Mouse (Mus musculus): ENCODE results near the gene Scn5a.

The Scn5a gene

DNA sequence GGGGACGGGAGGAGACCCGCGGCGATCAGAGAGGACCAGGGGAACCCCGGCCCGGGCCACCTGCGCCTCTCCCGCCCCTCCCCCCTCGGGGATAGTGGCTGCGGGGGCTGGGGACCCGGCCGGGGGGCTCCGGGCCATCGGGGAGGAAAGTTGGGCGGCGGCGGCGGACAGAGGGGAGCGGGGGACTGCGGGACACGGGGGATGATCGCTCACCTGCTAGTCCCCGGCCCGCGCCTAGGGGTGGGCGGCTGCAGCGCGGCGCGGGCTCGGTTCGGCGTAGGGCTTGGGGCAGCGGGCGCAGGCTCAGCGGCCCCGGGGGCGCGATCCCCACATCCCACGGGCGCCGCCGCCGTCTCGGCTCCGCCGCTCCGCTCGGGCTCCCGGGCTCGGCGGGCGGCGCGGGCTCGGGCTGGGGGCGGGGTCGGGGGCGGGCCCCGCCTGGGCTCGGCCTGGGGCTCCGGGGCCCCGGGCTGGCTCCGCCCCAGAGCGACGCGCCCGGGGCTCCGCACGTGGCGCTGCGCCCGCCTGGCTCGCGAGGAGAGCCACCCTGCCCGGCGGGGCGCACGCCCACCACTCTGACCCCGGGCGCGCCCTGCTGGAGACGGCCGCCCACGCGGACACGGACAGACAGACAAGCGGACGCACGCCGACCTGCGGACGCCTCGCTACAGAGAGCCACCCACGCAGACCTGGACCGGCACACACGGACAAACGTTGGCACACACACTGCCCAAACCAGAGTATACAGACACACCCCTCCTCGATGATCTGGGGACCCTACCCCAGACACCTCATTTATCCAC is at the start of gene Scn5a:
Scn5a (minus strand) TSS at position 381 of the 803 bp plus-strand sequence.
- DNase-seq = peak; percentile 25 to 29

- no peak for DNase-seq
Measured at GRCm38 (mm10) chr9:119627227-119627626, 48.4 kb upstream of the Scn5a start.

DNA sequence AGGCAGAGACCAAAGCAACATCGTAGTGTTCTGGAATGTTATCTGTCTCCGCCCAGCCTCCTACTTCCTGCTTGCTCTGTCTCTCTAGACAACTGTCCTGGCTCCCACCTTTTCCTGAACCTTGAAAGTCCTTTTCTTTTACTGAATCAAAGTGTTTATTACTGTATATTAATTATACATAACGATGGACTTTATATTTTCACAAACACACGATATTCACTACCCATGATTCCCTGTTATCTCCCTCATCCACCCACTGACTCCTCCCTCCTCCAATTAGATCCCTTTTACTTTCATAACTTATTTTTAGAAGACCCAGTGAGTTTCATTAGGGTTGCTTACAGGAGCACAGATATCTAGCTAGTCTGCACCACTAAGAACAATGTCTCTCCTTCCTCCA is 45.3 kb upstream of the Scn5a start:
- no peak for DNase-seq

- DNase-seq = no peak
Measured at GRCm38 (mm10) chr9:119614798-119615197, 36.0 kb upstream of the Scn5a start.

GRCm38 (mm10) chr9:119610563-119611166 is 31.8 kb upstream of the Scn5a start:
- DNase-seq = no peak

GRCm38 (mm10) chr9:119606906-119607305 is 28.1 kb upstream of the Scn5a start:
- no peak for DNase-seq

- no peak for DNase-seq
Measured at GRCm38 (mm10) chr9:119604607-119605006, 25.8 kb upstream of the Scn5a start.

GRCm38 (mm10) chr9:119598501-119598900 is 19.7 kb upstream of the Scn5a start:
- no peak for DNase-seq

DNA sequence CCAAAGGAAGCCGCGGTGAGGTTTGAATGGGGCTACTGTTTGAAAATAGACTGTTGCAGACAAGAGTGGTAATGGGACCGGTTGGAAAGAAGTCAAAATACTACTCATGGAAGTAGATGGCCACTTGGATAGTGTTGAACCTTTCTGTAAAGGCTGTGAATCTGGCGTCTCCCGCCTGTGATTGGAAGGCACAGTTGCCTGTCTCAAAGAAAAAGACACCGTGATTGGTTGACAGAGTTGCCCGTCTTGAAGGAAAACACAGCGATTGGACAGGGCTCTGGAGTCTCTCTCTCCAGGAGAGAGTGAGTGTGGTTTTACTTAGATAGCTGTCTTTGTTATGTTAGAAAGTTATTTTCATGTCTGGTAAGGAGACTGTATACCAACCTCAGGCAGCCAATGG is 18.5 kb upstream of the Scn5a start:
- DNase-seq = peak in 1 of 2 experiments; percentile 35

- no peak for DNase-seq
Measured at GRCm38 (mm10) chr9:119589592-119589991, 10.8 kb upstream of the Scn5a start.

DNA sequence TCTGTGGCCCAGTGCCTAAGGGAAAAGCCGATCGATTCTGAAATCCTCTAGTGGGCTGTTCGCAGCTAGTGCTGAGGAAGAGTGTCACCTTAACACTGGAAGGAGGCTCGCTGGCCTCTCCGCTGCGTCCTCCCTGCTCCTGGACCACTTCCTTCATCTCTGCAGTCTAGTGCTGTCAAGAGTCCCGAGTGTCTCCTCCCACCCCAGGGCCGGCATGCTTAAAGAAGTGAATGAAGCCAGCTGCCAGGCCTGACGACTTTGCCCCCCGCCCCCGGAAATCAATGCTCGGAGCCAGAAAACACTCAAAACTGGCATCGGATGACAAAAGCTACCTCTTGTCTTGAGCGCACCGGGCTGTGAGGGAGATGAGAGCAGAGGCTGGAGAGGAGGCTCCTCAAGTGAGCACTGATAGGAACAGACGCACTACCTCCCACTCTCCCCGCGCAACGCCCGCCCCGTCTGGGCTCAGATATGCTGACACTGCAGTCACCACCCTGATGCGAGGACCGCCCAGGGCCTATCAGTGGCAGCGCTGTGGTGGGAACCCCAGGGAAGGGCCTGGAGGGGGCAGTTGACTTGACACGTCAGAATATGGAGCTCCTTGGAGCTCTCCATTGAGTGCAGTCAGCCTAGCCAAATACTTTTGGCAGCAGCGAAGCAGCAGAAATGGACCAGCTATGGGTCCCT is 10.1 kb upstream of the Scn5a start:
- peak in 1 of 2 experiments; percentile 16 for DNase-seq

DNA sequence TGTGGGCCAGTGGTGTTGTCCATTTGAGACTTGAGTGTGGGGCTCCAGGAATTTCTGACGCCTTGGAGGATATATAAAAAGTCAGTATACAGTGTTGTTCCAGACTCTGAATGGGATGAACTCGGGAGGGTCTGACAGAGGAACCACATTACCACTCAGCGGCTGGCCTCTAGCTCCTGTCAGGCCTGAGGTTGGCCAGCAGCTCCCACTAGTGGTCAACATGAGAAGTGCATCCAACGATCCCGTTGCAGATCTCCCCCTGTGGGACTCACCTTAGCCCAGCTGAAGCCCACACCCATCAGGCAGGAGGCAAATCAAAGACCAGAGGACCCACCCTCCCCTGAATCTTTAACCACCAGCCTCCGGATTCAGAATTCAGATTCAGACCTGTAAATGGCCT is 1.9 kb upstream of the Scn5a start:
- peak; percentile 87 to 90 for DNase-seq

DNA sequence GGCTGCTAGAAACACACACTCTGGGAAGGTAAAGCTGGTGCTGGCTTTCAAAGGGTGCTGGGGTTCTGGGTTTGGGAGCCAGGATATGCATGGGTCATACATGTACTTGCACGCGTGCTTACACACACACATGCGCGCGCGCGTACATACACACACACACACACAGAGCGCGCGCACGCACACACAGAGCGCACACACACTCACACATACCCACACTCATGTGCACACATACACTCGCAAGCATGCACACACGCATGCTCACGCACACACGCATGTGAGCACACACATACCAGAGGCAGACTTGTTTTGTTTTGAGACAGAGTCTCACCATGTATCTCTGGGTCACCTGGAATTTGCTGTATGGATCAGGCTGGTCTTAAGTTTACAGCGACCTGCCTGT is 1.4 kb upstream of the Scn5a start:
- DNase-seq = no peak

DNA sequence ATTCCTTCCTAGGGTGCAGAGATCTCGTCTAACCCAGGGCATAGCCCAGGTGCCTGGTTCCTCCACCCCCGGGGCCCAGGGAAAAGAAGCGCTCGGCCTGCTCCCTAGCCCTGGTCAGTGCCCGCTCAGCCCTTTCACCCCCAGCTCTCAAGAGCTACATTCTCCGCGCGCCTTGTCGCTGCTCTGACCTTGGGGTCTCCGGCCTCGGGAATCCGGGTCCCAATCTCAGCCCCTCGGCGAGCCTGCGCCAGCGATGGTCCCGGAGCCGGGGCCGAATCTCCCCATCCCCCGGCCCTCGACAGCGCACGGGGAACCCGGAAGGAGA is 543 bp downstream of the Scn5a start:
- peak in 1 of 2 experiments; percentile 12 for DNase-seq

DNA sequence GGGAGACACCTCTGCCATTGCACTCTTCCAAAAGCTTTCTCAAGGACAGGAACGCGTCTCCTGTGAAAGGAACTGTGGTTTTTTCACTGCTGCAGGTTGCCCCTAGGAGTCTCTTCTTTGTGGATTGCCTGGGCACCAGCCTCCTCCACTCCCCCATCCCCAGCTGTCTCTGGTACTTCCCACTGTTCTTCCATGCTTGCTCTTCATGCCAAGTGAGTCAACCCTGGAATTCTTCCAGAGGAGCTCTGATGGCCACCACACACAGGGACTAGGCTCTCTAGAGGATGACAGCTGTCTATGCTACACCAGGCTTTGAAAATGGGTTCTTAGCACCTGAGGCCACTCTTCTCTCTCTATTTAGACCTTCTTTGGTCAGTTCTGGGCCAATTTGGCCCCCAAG is 1.8 kb downstream of the Scn5a start:
- DNase-seq = peak in 1 of 2 experiments; percentile 52

- no peak for DNase-seq
Measured at GRCm38 (mm10) chr9:119575732-119576131, 3.1 kb downstream of the Scn5a start.

DNA sequence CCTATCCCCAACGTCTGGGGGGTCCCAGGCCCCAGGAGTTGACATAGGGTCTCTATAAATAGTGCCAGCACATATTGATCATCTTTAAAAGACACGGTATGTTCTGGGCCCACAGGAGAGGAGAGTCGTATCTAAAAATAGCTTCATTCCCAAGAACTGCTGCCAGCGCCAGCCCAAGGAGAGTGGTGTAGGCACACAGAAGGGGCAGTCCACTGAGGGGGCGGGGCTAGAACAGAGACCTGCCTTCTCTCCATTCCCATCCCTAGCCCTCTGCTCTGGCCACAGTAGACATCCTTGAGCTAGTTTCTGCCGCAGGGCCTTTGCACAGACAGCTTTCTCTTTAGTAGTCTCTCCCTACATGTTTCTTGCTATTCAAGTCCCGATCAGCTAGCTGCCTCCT is 4.5 kb downstream of the Scn5a start:
- no peak for DNase-seq

DNA sequence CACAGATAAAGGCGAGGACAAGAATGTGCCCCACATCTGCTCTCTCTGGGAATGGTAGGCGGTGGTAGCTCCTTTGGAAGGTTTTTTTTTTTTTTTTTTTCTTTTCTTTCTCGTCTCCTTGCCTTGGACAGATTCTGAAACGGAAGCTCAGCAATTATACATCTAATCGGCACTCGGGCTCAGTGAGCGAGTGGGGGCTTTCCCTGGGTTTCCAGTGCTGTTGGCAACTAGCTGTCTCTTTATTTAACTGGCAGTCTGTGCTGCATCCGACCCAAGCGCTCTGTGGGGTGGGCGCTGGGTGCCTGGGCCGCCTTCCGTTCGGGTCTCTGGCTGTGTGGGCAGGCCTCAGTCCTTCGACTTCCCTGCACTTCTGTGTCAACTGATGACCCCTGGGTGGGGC is 5.8 kb downstream of the Scn5a start:
- no peak for DNase-seq

DNA sequence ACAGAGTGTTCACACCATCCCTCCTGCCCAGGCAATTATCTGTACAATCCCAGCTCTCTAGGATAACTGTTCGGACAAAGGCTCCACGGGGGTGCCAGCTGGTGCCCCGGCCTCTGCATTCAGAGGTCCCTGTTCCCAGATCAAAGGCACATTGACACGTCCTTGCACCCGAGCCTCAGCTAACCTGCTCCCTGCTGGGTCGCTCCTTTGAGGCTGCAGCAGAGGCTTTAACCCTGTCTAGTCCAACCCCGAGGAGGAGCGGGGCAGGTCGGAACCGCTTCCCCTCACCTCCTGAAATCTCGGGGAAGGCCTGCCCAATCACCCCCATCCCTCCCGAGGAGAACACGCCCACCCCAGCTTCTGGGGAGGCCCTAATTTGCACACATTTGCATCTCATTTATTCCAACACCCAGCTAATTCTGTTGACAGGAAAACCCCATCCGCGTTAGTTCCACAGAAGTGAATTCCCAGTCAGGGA is 7.4 kb downstream of the Scn5a start:
- DNase-seq = peak in 1 of 2 experiments; percentile 38

DNA sequence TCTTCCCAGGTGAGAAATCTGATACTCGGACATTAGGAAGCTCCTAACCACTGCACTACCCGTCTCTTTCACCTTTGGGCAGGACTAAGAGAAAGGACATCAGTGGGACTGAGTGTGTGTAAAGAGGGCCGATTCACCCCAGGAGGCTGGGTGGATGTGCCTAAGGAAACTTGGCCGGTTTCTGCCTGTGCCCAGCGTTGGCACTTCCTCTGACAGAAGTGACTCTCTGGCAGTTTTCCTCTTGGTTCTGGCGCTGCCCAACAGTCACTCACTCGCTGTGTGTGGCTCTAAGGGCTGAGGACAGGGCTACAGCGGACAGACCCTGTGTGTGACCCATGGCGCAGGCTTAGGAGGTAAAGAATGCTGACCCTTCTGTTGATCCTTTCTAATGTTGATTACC is 8.2 kb downstream of the Scn5a start:
- DNase-seq = peak; percentile 77 to 82

DNA sequence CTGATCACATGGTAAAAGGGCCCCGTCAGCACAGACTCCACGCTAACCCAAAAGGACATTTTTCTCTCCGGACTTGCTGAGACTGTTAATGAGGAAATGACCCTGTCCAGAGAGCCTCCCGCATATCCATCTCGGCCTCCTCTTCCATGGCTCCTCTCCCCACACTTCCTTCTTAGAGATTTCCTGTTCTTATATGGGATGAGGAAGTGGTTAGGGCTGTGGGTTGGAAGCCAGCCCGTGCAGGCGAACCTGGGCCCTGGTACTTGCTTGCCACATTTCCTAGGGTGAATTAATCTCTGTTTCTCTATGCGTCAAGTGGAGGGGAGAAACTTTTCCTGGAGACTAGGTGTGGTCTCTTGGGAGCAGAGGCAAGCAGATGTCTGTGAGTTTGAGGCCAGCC is 10.1 kb downstream of the Scn5a start:
- DNase-seq = no peak

GRCm38 (mm10) chr9:119567800-119568199 is 11.0 kb downstream of the Scn5a start:
- no peak for DNase-seq

DNA sequence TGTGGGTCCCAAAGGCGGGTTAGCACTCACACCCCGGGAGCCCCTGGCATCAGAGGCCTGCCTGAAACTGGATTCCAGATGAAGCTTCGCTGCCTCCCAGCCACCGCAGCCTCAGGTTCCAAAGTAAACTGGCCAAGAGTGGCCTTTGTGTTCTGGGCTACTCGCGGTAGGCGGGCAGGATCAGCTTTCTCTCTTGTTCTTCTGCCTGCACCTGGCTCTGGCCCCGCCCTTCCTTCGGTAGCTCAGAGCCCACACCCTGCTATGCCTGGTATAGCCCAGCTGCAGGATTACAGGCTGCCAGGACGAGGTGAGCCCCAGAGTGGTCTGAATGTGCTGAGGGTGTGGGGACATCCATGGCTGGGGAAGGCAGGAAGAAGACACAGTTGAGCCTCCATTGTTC is 12.6 kb downstream of the Scn5a start:
- DNase-seq = no peak

- DNase-seq = no peak
Measured at GRCm38 (mm10) chr9:119564803-119565202, 14.0 kb downstream of the Scn5a start.

Measured in cerebellum, postnatal 10 days (tissue).